Mouse (Mus musculus) liver, embryonic 15.5 days (tissue): Measurements from ENCODE around the gene Gm10985. TPM values are rescaled to one million over a fixed set of nuclear protein-coding genes. Genes with fewer than 3 reads are reported as not detected.

Experiments used
- ATAC-seq: fragments of 200-750 bp; cut with Nextera tagmentation; 2 replicates; pipeline ENCODE4 v1.8.0; 2017; ENCODE audit warnings: moderate number of reproducible peaks, mild to moderate bottlenecking, moderate library complexity; ENCODE audit not compliant: insufficient read depth
- H3K27ac ChIP-seq: fragments of 300-500 bp; sonication (generic); replicated peaks from 2 replicates; pipeline ENCODE4 v1.5.1; 2015; ENCODE audit warnings: mild to moderate bottlenecking, inconsistent platforms
- H3K27me3 ChIP-seq: fragments of 300-500 bp; sonication (generic); 2 replicates; pipeline ENCODE4 v1.6.1; 2015; ENCODE audit warnings: mild to moderate bottlenecking, inconsistent platforms
- H3K36me3 ChIP-seq: fragments of 300-500 bp; sonication (generic); replicated peaks from 2 replicates; pipeline ENCODE4 v1.6.1; 2015; ENCODE audit warnings: moderate library complexity, mild to moderate bottlenecking, inconsistent platforms
- H3K4me1 ChIP-seq: fragments of 300-500 bp; sonication (generic); replicated peaks from 2 replicates; pipeline ENCODE4 v1.6.1; 2015; ENCODE audit warnings: inconsistent platforms
- H3K4me2 ChIP-seq: fragments of 300-500 bp; sonication (generic); 2 replicates; pipeline ENCODE4 v1.6.1; 2015; ENCODE audit warnings: moderate library complexity, mild to moderate bottlenecking, inconsistent platforms
- H3K4me3 ChIP-seq: fragments of 300-500 bp; sonication (generic); replicated peaks from 2 replicates; pipeline ENCODE4 v1.5.1; 2015; ENCODE audit warnings: mild to moderate bottlenecking, inconsistent platforms
- H3K9ac ChIP-seq: fragments of 300-500 bp; sonication (generic); 2 replicates; pipeline ENCODE4 v1.6.1; 2015; ENCODE audit warnings: moderate library complexity, mild to moderate bottlenecking, inconsistent platforms
- H3K9me3 ChIP-seq: fragments of 300-500 bp; sonication (generic); replicated peaks from 2 replicates; pipeline ENCODE4 v1.6.1; 2016; ENCODE audit warnings: inconsistent platforms
- WGBS: fragments of 180-500 bp; shearing (Covaris S2); methylation state at CpG from one replicate; pipeline ENCODE4 v1.1.7; 2015; ENCODE audit warnings: mixed read lengths; ENCODE audit not compliant: insufficient replicate concordance; 5-methylcytosine and 5-hydroxymethylcytosine counted together
- polyA plus RNA-seq: library from polyadenylated mRNA; unstranded; fragments of >200 nt; fragmentation: Nextera tagmentation; extraction: Ambion mirVana; gene quantifications from 2 replicates; pipeline ENCODE4 v1.2.1, GENCODE M21; 2015

Gene Gm10985
- polyA plus RNA-seq, result not detected in 2 replicates

DNA sequence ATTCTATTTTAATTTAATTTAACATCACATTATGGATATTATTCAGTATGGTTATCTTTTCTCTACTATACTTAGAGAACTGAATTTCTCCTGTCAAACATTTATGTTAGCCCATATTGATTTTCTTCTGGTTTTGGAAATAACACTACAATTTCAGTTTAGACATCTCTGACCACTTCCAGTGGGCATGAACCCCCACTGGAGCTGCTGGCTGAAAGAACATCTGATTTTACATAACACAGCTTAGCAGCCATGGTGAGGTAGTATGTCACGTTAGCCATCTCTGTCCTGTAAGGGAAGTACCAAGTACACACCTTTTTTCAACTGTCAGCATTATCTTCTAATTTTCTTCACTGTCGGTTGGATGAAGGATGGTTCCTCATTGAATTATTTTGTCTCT lies at the start of gene Gm10985:
Gm10985 (plus strand) TSS at position 301 of the 400 bp plus-strand sequence.
- H3K9me3 ChIP-seq, result no peaks in the 10 kb centered on the region
- 51% methylated on average over 2 of the region's 2 CpGs for WGBS
- no peak within 1 kb of the TSS for H3K4me2 ChIP-seq
- no peaks in the 10 kb centered on the region for H3K36me3 ChIP-seq
- H3K4me3 ChIP-seq, result no peak within 1 kb of the TSS
- H3K9ac ChIP-seq, result no peak within 1 kb of the TSS
- no peaks in the 10 kb centered on the region for H3K4me1 ChIP-seq
- no peak for ATAC-seq
- no peaks in the 10 kb centered on the region for H3K27me3 ChIP-seq
- no peak within 1 kb of the TSS for H3K27ac ChIP-seq

DNA sequence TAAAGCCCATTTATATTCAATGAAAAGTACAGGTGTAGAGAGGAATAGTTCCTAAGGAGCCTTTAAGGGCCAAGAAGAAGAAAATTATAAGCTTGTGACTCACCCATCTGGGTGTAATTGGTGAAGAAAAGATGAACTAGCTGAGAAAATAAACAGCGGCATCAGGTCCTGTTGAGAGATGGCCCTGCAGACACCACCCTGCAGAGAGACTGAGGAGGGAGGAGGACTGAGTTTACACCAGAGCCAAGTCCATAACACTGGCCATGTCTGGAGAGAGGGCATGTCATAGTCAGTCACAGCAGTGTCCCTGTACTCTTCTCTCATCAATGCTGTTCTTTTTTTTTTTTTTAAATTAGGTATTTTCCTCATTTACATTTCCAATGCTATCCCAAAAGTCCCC lies 48.0 kb upstream of the Gm10985 start:
- ATAC-seq, result no peak
- H3K27me3 ChIP-seq, result no peaks in the 10 kb centered on the region
- H3K9ac ChIP-seq, result no peak overlapping the region
- no peak overlapping the region for H3K4me3 ChIP-seq
- H3K4me1 ChIP-seq, result no peaks in the 10 kb centered on the region
- H3K36me3 ChIP-seq, result no peaks in the 10 kb centered on the region
- no peak overlapping the region for H3K27ac ChIP-seq
- H3K4me2 ChIP-seq, result no peak overlapping the region
- 75% methylated on average over 1 of the region's 1 CpGs for WGBS
- no peaks in the 10 kb centered on the region for H3K9me3 ChIP-seq

DNA sequence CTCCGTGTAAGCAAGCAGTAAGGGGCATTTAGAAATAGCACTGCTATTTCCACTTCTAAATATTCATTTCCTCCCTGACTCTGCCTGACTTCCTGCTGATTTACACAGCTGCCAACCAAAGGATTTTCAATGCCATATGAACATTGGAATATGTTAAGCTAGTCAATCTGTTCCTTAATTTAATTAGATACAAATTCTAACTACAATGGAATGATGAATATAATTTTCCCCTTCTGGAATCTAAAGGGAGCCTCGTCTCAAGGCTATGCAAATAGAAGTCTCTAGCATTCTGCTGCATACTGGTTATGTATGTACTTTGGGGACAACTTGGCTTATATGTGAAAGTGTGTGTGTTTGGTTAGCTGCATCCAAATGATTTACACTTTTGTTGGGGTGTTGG lies 45.2 kb upstream of the Gm10985 start:
- Histone ChIP-seq H3K9ac (no peak overlapping the region), H3K27ac (no peak overlapping the region), H3K4me2 (no peak overlapping the region), H3K9me3 (no peaks in the 10 kb centered on the region), H3K4me1 (no peaks in the 10 kb centered on the region), H3K4me3 (no peak overlapping the region), H3K36me3 (no peaks in the 10 kb centered on the region), H3K27me3 (no peaks in the 10 kb centered on the region)
- 35% methylated on average over 2 of the region's 2 CpGs for WGBS
- ATAC-seq, result no peak

DNA sequence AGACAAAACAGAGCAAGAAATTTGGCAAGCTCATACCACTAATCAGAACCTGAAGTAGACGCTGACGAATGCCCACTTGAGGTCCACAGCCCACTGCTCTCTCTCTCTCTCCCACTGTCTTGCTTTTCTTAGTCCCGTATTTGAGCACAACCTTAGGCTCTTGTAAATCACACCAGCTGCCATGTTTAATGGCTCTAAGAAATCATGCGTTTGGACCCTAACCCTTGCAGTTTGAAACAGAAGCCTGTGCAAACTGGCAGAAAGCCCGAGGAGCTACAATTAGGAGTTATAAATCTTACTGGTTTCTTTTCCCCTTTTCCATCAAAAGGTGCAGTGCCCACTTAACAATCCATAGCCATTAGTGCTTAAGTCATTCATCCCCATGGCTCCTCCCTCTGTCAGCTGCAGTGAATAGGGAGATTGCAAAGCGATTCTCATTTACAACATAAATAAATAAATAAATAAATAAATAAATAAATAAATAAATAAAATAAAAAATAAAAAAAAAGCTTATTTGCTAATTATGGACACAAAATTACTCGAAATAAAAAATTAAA lies 31.4 kb upstream of the Gm10985 start:
- 61% methylated on average over 7 of the region's 7 CpGs for WGBS
- H3K9me3 ChIP-seq, result no peaks in the 10 kb centered on the region
- H3K27ac ChIP-seq, result no peak overlapping the region
- H3K4me3 ChIP-seq, result no peak overlapping the region
- H3K9ac ChIP-seq, result no peak overlapping the region
- no peaks in the 10 kb centered on the region for H3K4me1 ChIP-seq
- ATAC-seq, result no peak
- H3K4me2 ChIP-seq, result no peak overlapping the region
- no peaks in the 10 kb centered on the region for H3K36me3 ChIP-seq
- no peaks in the 10 kb centered on the region for H3K27me3 ChIP-seq

DNA sequence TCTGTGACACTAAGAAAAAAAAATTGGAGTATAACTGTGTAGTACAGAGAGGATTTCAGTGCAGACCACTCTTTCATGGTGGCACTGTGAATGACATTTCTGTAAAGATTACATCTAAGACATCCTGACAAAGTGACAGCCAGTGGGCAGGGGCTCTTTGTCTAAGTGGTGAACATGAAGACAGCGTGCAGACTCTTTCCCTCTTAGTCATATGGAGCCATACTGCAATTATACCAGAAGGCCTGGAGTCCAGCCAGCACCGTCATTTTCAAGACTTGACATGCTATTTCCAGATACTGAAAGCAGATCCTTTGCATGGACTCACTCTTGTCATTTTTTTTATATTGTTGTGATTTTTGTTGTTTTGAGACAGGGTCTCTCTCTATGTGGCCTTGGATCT lies 10.6 kb upstream of the Gm10985 start:
- ATAC-seq, result no peak
- 68% methylated on average over 2 of the region's 2 CpGs for WGBS

DNA sequence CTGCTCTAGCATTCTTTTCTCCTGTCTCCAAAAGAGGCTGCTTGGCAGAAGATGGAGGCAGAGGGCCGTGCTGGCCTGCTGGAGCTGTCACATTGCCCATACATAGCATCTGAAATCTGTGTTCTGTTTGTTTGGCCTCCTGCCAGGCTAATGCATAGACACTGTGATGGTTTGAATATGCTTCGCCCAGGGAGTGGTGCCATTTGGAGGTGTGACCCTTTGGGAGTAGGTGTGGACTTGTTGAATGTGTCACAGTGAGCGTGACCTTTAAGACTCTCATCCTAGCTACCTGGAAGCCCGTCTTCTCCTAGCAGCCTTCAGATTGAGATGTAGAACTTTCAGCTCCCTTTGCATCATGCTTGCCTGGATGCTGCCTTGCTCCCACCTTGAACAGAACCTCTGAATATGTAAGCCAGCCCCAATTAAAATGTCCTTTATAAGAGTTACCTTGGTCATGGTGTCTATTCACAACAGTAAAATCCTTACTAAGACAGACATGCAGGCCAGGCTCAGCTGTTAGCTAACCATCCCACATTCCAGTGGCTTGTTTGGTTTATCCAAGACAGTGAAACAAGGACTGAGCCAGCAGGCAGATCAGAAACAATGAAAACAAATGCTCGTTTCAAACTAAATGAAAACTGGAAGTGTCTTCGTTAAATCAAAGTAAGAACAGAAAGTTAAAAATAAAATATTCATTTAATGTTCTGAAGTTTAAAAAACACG lies 1.5 kb downstream of the Gm10985 start:
- no peak overlapping the region for H3K4me2 ChIP-seq
- 54% methylated on average over 7 of the region's 7 CpGs for WGBS
- H3K4me3 ChIP-seq, result no peak overlapping the region
- no peak overlapping the region for H3K9ac ChIP-seq
- H3K9me3 ChIP-seq, result no peaks in the 10 kb centered on the region
- H3K27me3 ChIP-seq, result no peaks in the 10 kb centered on the region
- ATAC-seq, result no peak
- H3K36me3 ChIP-seq, result no peaks in the 10 kb centered on the region
- H3K4me1 ChIP-seq, result no peaks in the 10 kb centered on the region
- H3K27ac ChIP-seq, result no peak overlapping the region

More for the DNA sequence above, 10.6 kb upstream of the Gm10985 start:
- no peak overlapping the region for H3K9ac ChIP-seq
- H3K36me3 ChIP-seq, result no peaks in the 10 kb centered on the region
- H3K27ac ChIP-seq, result no peak overlapping the region
- no peaks in the 10 kb centered on the region for H3K9me3 ChIP-seq
- no peaks in the 10 kb centered on the region for H3K4me1 ChIP-seq
- H3K4me3 ChIP-seq, result no peak overlapping the region
- no peaks in the 10 kb centered on the region for H3K27me3 ChIP-seq
- H3K4me2 ChIP-seq, result no peak overlapping the region

DNA sequence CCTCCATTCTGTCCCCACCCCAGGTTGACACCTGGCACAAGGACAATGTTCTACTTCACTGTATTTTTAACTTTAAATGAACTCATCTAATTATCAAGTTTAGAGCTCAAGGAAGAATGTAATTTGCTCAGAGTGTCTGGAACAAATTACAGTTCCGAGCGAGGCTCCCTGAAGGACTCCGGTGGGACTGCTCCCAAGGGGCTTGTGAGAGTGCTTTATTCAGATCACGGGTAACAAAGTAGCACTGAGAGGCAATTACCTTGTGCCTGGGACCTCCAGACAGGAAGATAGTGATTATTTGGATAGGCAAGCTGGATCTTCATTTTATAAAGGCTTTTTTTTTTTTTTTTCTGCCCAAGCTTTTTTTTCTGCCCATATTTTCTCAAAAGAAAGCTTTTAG lies 2.8 kb downstream of the Gm10985 start:
- Histone ChIP-seq H3K9ac (no peak overlapping the region), H3K9me3 (no peaks in the 10 kb centered on the region), H3K27ac (no peak overlapping the region), H3K27me3 (no peaks in the 10 kb centered on the region), H3K4me3 (no peak overlapping the region), H3K4me2 (no peak overlapping the region), H3K4me1 (no peaks in the 10 kb centered on the region), H3K36me3 (no peaks in the 10 kb centered on the region)
- 63% methylated on average over 4 of the region's 4 CpGs for WGBS
- no peak for ATAC-seq

DNA sequence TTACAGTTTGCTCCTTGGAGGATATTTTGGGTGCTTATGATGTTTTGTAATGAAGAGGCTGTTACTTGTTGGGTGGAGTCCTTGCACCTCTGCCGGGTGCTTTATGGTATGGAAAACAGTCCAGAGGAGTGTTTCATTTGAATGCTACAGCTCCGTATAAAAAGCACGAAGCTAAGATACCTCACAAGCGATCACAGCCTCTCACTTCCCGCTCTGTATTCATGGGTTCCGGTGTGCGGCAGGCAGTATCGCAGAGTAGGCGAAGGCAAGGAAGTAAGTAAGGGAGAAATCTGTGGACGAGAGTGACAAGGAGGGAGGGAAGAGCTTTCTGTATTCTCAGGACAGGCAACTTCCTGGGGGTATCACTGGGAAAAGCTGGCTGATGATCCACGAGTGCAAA lies 3.4 kb downstream of the Gm10985 start:
- Histone ChIP-seq H3K27me3 (no peaks in the 10 kb centered on the region), H3K9me3 (no peaks in the 10 kb centered on the region), H3K36me3 (no peaks in the 10 kb centered on the region), H3K27ac (no peak overlapping the region), H3K4me3 (no peak overlapping the region), H3K4me2 (no peak overlapping the region), H3K9ac (no peak overlapping the region), H3K4me1 (no peaks in the 10 kb centered on the region)
- WGBS, result 67% methylated on average over 11 of the region's 11 CpGs
- no peak for ATAC-seq

DNA sequence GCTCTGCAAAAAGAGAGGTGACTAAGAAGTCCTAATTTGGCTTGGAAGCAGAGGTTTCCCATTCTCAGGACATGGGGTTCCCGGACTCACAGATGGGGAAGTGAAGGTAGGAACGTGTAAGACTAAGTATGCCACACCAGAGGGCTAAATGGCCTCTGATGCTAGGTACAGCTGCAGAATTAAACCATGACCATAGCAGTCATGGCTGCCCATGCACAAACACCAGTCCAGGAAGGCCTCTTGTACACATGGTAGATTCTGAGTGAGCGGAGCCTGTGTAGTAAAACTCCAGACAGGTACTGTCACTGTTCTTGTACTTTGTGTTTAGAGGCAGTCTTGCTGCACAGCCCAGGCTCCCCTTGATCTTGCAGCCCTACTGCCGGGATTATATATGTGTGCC lies 9.4 kb downstream of the Gm10985 start:
- Histone ChIP-seq H3K9me3 (no peaks in the 10 kb centered on the region), H3K27ac (no peak overlapping the region), H3K4me2 (no peak overlapping the region), H3K4me1 (no peaks in the 10 kb centered on the region), H3K27me3 (no peaks in the 10 kb centered on the region), H3K4me3 (no peak overlapping the region), H3K36me3 (peaks cover 26% of the 10 kb centered on the region), H3K9ac (no peak overlapping the region)
- no peak for ATAC-seq
- 68% methylated on average over 4 of the region's 4 CpGs for WGBS

DNA sequence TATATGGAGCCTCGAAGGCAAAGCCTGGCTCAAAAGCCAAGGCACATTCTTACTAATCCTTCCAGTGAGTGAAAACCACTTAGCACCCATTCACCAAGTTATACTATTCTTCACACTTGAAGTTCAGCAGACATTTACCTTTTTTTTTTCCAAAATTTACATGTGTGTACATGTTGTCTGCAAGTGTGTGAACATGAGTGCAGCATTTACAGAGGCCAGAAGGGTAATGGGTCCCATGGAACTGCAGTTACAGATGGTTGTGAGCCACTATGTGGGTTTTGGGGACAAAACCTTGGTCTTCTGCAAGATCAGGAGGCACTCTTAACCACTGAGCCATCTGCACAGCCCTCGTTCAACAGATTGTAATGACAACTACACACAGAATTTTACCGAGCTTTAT lies 9.9 kb downstream of the Gm10985 start:
- Histone ChIP-seq H3K27me3 (no peaks in the 10 kb centered on the region), H3K4me1 (no peaks in the 10 kb centered on the region), H3K4me2 (no peak overlapping the region), H3K27ac (no peak overlapping the region), H3K36me3 (peaks cover 32% of the 10 kb centered on the region), H3K9ac (no peak overlapping the region), H3K9me3 (no peaks in the 10 kb centered on the region), H3K4me3 (no peak overlapping the region)
- WGBS, result 73% methylated on average over 3 of the region's 3 CpGs
- no peak for ATAC-seq

DNA sequence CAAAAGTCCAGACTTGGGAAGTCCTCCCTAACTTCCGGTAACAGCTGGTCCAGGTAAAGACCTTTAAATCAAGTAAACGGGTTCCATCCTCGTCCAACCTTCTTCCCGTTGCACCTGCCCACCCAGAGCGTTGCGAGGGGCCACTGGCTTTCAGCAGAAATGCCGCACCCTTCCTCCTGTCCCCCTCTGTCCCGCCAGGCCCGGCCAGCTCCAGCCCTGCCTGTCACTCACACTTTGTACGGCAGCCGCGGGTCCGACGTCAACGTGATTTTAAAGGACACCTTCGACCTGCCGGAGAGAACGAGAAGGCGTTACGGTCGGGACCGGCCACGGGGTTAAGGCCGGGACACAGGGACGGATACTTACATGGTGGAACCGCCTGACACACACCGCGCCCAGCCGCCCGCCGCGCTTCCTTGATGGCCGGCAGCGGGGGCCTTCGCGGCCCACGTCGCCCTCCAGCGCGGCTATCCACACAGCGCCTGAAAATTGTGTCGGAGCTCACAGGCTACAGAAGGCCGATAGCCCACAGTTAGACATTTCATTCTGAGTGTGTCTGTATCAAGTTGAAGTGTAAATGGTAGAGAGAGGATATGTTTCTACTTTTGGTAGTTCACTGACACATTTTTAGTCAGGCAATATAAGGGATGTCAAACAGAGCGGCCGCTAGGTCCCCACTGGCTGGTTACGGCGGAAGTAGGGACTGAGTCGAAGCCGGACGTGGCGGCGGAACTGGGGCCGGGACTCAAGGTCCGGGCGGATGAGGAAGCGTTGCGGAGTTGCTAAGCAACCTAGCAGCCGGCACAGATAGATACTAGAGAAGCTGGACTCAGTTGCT lies 18.7 kb downstream of the Gm10985 start, which contains the start of gene Ufm1:
Ufm1 (minus strand) TSS at position 448 of the 838 bp plus-strand sequence.
- Histone ChIP-seq H3K27me3 (no peaks in the 10 kb centered on the region), H3K4me2 (peak within 1 kb of the TSS; percentile 75), H3K4me1 (peaks cover 15% of the 10 kb centered on the region), H3K4me3 (peak within 1 kb of the TSS; percentile 90), H3K9me3 (no peaks in the 10 kb centered on the region), H3K9ac (peak within 1 kb of the TSS; percentile 69), H3K36me3 (peaks cover 28% of the 10 kb centered on the region), H3K27ac (no peak within 1 kb of the TSS)
- ATAC-seq, result peak; percentile 99
- under 1% methylated on average over 58 of the region's 58 CpGs for whole genome bisulfite sequencing
